Mouse (Mus musculus) 3134 (cell line): ENCODE data around the gene Mbtps1.

ENCODE experiments used
- DNase-seq: peaks from one replicate; pipeline ENCODE4 v3.0.0-alpha.2; 2011; ENCODE audit warnings: low spot score; ENCODE audit not compliant: insufficient read length; ENCODE audit errors: extremely low read depth

The Mbtps1 gene

GRCm38 (mm10) chr8:119559402-119559720 is 826 bp upstream of the Mbtps1 start:
- no peak for DNase-seq

- no peak for DNase-seq
These were observed 523 bp downstream of the Mbtps1 start for GRCm38 (mm10) chr8:119557821-119558602.

DNA sequence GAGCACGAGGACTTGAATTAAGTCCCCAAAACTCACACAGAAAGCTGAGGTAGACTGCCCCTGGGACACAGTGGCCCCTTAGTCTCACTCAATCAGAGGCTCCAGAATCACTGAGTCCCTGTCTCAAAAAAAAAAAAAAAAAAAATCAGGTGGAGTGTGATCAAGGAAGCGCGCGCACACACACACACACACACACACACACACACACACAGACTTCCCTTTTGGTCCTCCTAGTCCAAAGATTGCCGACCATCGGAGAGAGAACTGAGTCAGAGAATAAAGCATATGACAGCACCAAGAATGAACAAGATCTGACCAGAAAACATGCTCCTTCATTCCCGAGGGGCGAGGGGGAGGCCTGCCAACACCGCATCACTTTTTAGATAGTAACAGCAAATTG is 1.4 kb downstream of the Mbtps1 start:
- DNase-seq, result no peak

GRCm38 (mm10) chr8:119555861-119556260 is 2.7 kb downstream of the Mbtps1 start:
- DNase-seq, result no peak

GRCm38 (mm10) chr8:119552967-119553366 is 5.6 kb downstream of the Mbtps1 start:
- DNase-seq, result no peak

DNA sequence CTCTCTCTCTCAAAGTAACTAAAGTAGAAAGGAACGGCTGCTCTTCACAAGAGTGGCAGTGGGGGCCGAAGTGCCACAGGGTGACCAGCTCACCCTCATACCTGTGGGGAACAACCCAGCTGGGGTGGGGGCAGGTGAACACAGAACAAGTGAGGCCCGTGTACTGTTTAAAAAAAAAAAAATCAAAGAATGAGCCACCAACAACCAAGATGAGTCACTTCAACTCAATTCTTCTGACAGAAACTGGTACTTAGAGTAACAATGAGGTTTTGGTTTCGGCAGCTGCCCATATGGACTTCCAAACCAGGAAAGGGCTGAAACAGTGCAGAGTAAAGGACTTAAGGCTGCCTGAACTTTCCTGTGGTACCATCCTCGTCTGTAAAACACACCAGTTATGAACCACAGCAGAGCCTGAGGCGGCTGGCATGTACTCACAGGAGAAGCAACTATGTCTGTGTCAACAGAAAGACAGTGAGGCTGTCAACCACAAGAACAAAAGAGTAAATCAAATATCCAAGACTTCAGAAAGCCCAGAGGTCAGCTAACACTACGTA is 9.9 kb downstream of the Mbtps1 start:
- DNase-seq, result no peak

GRCm38 (mm10) chr8:119547019-119547691 is 11.4 kb downstream of the Mbtps1 start:
- no peak for DNase-seq

- no peak for DNase-seq
These were observed 12.7 kb downstream of the Mbtps1 start for GRCm38 (mm10) chr8:119545791-119546190.

- DNase-seq, result no peak
These were observed 13.4 kb downstream of the Mbtps1 start for GRCm38 (mm10) chr8:119545180-119545579.

DNA sequence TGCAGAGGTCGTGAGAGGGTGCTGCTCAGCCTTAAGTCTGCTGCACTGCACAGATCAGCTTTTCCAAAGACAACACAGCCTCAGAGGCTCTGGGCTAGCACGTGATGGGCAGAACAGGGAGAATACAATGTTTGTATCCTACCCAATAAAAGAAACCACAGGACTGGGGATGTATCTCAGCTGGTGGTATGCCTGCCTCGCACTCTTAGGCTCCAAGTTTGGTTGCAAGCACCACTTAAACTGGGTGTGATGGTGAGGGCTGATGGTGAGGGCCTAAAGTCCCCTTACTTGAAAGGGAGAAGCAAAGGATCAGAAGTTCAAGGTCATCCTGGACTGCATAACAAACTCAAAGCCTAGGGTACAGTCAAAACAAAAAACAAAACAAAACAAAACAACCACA is 13.9 kb downstream of the Mbtps1 start:
- DNase-seq, result no peak

DNA sequence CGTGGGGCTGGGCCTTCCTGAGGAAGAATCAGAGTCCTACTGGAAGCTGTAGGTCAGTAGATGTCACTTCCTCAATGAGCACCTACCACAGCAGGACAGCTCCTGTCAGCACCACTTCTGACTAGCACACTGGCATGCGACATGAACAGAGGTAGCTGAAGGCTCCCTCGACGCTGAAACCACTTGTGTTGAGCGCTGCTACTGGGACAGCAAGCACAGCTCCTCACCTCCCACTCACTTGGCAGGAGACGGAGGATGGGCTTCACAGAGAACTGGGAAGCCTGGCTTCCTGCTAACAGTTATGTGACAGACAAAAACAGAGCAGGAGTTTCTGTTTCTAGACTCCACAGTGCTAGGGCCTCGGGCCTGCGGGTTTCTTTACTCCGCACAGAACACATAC is 26.6 kb downstream of the Mbtps1 start:
- DNase-seq, result no peak

GRCm38 (mm10) chr8:119531397-119531796 is 27.1 kb downstream of the Mbtps1 start:
- no peak for DNase-seq

DNA sequence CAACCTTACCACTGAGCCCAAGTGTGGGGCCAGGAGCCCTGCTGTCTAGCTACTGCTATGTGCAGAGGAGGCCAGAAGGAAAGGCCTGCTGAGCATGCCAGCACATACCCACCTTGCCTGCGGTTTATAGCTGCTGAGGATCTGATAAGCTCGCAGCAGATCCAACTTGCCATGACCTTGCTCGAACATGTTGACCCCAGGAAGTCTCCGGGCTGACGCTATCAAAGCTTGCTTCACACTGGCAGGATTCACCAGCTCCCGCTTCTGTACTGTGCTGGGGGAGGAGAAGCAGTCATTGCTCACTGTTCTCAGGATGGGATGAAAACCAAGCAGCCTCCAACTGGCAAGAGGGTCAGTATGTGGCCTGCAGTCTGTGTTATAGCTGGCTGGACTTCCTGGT is 27.6 kb downstream of the Mbtps1 start:
- no peak for DNase-seq

DNA sequence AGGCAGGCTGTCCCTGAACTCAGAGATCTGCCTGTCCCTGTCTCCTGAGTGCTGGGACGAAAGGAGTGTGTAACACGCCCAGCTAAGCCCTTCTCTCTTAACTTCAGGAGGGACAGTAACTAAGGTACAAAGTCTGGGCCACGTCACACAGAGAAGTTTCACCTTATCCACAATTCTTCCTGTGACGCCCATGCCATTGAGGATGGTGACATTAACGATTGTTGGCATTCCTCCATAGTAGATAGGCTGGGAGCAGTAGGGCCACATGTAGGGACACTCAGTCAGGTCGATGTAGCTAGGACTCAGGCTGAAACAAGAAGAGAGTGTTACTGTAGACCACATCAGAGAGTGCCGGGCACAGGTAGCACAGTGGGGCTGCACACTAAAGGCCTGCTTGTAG is 29.8 kb downstream of the Mbtps1 start:
- no peak for DNase-seq

DNA sequence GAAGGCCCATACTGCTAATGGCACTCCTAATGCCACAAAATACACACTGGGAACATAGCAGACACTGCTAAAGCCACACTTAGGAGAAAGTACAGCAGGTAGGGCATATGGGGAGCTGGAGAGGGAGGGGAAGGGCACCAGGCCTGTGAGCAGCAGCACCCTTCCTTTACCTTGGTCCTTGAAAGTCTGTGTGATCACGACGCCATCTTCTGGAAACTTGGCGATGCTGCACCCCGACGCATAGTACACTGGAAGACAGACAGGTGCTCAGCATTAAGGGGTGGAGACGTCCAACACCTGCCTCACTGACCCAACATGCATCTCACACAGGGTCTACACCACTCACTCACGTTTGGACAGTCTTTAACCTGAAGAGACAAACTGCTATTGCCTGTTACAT is 38.4 kb downstream of the Mbtps1 start:
- no peak for DNase-seq

GRCm38 (mm10) chr8:119516674-119517073 is 41.9 kb downstream of the Mbtps1 start:
- no peak for DNase-seq

DNA sequence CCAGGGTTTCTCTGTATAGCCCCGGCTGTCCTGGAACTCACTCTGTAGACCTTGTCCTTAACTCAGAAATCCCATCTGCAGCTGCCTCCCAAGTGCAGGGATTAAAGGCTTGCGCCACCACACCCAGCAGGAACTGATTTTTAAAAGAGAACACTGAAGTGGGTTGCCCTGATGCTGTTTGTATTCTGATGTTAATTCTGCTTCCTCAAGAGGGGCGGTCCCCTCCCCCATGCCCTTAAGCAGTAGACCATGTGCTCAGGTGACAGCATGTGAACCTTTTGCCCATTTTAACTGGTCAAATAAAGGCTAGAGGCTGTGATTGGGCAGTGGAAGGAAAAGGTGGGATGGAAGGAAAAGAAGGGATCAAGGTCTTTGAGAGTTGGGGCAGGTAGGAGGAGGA is 42.8 kb downstream of the Mbtps1 start:
- DNase-seq, result no peak

DNA sequence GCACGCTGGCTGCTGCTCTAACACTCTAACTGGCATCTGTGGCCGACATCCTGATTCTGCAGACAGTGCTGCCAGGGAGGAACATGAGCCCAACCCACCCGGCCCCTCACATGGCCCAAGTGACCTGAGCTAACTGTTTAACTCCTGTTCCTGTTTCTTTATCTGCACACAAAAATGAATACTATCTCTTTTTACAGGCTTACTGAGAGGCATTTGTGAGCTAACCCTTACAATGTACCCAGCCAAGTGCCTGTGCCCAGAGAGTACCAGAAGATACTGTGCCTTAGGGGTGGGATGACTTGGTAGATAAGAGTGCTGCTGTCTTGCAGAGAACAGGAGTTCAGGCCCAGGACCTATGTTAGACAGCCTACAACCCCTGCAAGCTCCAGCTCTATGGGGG is 43.6 kb downstream of the Mbtps1 start:
- DNase-seq, result no peak

- DNase-seq, result no peak
These were observed 45.1 kb downstream of the Mbtps1 start for GRCm38 (mm10) chr8:119513405-119513804.

DNA sequence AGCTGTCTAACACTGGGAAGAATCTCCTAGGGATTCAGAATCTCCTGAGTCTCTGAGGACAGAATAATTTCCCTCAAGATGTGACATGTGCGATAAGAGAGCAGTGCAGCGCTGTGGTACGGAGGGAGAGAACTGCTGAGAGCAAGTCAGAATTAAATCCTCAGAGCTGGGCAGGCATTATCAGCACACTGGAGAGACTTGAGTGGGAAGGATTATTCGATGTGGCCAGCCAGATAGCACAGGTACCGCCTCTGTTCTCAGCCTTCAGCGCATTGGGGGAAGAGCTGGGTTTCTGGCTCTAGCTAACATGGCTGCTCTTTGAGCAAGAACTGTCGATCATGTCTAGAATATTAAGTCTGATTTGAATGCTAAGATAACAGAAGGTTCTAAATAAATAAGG is 46.8 kb downstream of the Mbtps1 start:
- no peak for DNase-seq

DNA sequence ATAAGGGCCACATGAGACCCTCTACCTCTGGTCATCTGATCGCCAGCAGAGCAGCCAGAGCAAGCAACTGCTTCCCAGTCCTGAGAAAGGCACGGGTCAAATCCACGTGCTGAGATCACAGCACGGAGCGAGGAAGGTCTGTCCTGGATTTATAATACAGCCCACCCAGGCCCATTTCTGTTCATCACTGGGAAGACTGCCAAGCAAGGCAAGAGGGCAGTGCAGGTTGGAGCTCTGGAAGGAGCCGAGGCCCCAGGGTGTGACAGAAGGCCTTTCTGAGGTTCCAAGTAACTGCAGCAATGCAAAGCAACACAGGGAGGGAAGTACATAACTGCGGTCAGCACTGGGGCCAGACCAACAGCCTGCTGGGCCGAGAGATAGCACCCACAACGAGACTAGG is 48.1 kb downstream of the Mbtps1 start:
- no peak for DNase-seq

GRCm38 (mm10) chr8:119506106-119506505 is 52.4 kb downstream of the Mbtps1 start:
- no peak for DNase-seq
